Mouse (Mus musculus) hindbrain, embryonic 14.5 days (tissue): ENCODE data around the gene Jag2. TPM values are rescaled to one million over a fixed set of nuclear protein-coding genes. Genes with fewer than 3 reads are reported as not detected.

Experiments used
- ATAC-seq: fragments of 200-750 bp; cut with Nextera tagmentation; 2 replicates; pipeline ENCODE4 v1.8.0; 2017; ENCODE audit warnings: moderate number of reproducible peaks, mild to moderate bottlenecking, moderate TSS enrichment, moderate library complexity; ENCODE audit not compliant: low FRiP score
- DNase-seq: peaks from one replicate; pipeline ENCODE4 v3.0.0-alpha.2; 2015; ENCODE audit warnings: low spot score
- H3K27ac ChIP-seq: fragments of 300-500 bp; sonication (generic); 2 replicates; pipeline ENCODE4 v1.5.1; 2014; ENCODE audit warnings: mild to moderate bottlenecking, moderate library complexity
- H3K27me3 ChIP-seq: fragments of 300-500 bp; sonication (generic); 2 replicates; pipeline ENCODE4 v1.6.1; 2014; ENCODE audit warnings: mild to moderate bottlenecking, low read length, mixed read lengths; ENCODE audit not compliant: control insufficient read depth, insufficient read depth
- H3K36me3 ChIP-seq: fragments of 300-500 bp; sonication (generic); replicated peaks from 2 replicates; pipeline ENCODE4 v1.6.1; 2014; ENCODE audit not compliant: control insufficient read depth, insufficient read depth
- H3K4me1 ChIP-seq: fragments of 300-500 bp; sonication (generic); replicated peaks from 2 replicates; pipeline ENCODE4 v1.6.1; 2014; ENCODE audit warnings: antibody characterized with exemption, low read length, mixed read lengths; ENCODE audit not compliant: control insufficient read depth, insufficient read depth
- H3K4me2 ChIP-seq: fragments of 300-500 bp; sonication (generic); replicated peaks from 2 replicates; pipeline ENCODE4 v1.6.1; 2014; ENCODE audit warnings: mild to moderate bottlenecking, moderate library complexity
- H3K4me3 ChIP-seq: fragments of 300-500 bp; sonication (generic); replicated peaks from 2 replicates; pipeline ENCODE4 v1.5.1; 2014; ENCODE audit warnings: mild to moderate bottlenecking, low read length
- H3K9ac ChIP-seq: fragments of 300-500 bp; sonication (generic); 2 replicates; pipeline ENCODE4 v1.6.1; 2014
- H3K9me3 ChIP-seq: fragments of 300-500 bp; sonication (generic); 2 replicates; pipeline ENCODE4 v1.6.1; 2016; ENCODE audit warnings: low read length; ENCODE audit not compliant: control insufficient read depth
- WGBS: fragments of 180-500 bp; shearing (Covaris S2); extraction: QIAGEN DNeasy Blood & Tissue Kit; methylation state at CpG from one replicate; pipeline ENCODE4 v1.1.7; 2014; 5-methylcytosine and 5-hydroxymethylcytosine counted together
- polyA plus RNA-seq: library from polyadenylated mRNA; unstranded; fragments of >200 nt; fragmentation: Nextera tagmentation; extraction: Ambion mirVana; gene quantifications from 2 replicates; pipeline ENCODE4 v1.2.1, GENCODE M21; 2014

The Jag2 gene
- polyA plus RNA-seq, 1 experiment from 2014 or later = 16.1 TPM

DNA sequence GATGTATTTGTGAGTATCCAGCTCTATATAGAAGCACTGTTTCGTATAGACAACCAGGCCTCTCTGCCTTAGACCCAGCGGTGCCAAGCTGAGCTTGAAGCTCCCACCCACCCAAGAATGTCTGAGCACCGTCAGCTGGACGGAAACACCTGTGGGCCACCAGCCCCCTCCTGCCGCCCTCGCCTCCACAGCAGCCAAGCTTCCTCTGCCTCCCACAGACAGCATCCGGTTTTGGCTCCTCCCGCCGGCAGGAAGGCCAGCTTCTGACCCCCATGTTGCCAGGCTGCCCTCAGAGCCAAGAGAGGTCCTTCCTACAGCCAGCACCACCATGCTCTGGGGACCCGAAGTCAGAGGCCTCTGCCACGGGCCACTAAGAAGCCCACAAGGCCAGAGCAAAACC, 15.0 kb downstream of the Jag2 start:
- WGBS = 84% methylated on average over 11 of the region's 11 CpGs
- no peak for ATAC-seq

GRCm38 (mm10) chr12:112912951-112913745, 16.4 kb downstream of the Jag2 start:
- no peak for ATAC-seq
- Histone ChIP-seq H3K9ac (no peak overlapping the region), H3K4me2 (no peak overlapping the region), H3K36me3 (peaks cover 86% of the 10 kb centered on the region), H3K27me3 (no peaks in the 10 kb centered on the region), H3K27ac (no peak overlapping the region), H3K4me1 (no peaks in the 10 kb centered on the region), H3K9me3 (no peaks in the 10 kb centered on the region), H3K4me3 (no peak overlapping the region)
- DNase-seq = no peak
- WGBS = 81% methylated on average over 28 of the region's 28 CpGs

More for the DNA sequence above, 15.0 kb downstream of the Jag2 start:
- Histone ChIP-seq H3K27ac (no peak overlapping the region), H3K4me3 (no peak overlapping the region), H3K36me3 (peaks cover 72% of the 10 kb centered on the region), H3K4me2 (no peak overlapping the region), H3K9me3 (no peaks in the 10 kb centered on the region), H3K9ac (no peak overlapping the region), H3K27me3 (no peaks in the 10 kb centered on the region), H3K4me1 (no peaks in the 10 kb centered on the region)
- DNase-seq = no peak

GRCm38 (mm10) chr12:112911701-112912100, 17.9 kb downstream of the Jag2 start:
- H3K4me1 ChIP-seq = no peaks in the 10 kb centered on the region
- no peak overlapping the region for H3K9ac ChIP-seq
- WGBS = 95% methylated on average over 17 of the region's 17 CpGs
- no peaks in the 10 kb centered on the region for H3K27me3 ChIP-seq
- H3K36me3 ChIP-seq = peaks cover 84% of the 10 kb centered on the region
- no peak overlapping the region for H3K27ac ChIP-seq
- DNase-seq (no peak), ATAC-seq (no peak)
- no peak overlapping the region for H3K4me3 ChIP-seq
- no peak overlapping the region for H3K4me2 ChIP-seq
- no peaks in the 10 kb centered on the region for H3K9me3 ChIP-seq

- H3K4me2 ChIP-seq = no peak overlapping the region
- DNase-seq (no peak), ATAC-seq (no peak)
- no peaks in the 10 kb centered on the region for H3K27me3 ChIP-seq
- no peak overlapping the region for H3K4me3 ChIP-seq
- H3K9ac ChIP-seq = no peak overlapping the region
- peaks cover 75% of the 10 kb centered on the region for H3K36me3 ChIP-seq
- 95% methylated on average over 22 of the region's 22 CpGs for WGBS
- H3K9me3 ChIP-seq = no peaks in the 10 kb centered on the region
- no peaks in the 10 kb centered on the region for H3K4me1 ChIP-seq
- no peak overlapping the region for H3K27ac ChIP-seq
Measured at GRCm38 (mm10) chr12:112908991-112909390, 20.6 kb downstream of the Jag2 start.

GRCm38 (mm10) chr12:112905001-112905400, 24.6 kb downstream of the Jag2 start:
- Histone ChIP-seq H3K4me2 (no peak overlapping the region), H3K36me3 (peaks cover 36% of the 10 kb centered on the region), H3K27me3 (no peaks in the 10 kb centered on the region), H3K27ac (no peak overlapping the region), H3K9ac (no peak overlapping the region), H3K4me1 (no peaks in the 10 kb centered on the region), H3K4me3 (no peak overlapping the region), H3K9me3 (no peaks in the 10 kb centered on the region)
- DNase-seq = no peak
- 89% methylated on average over 5 of the region's 5 CpGs for WGBS
- ATAC-seq = no peak

DNA sequence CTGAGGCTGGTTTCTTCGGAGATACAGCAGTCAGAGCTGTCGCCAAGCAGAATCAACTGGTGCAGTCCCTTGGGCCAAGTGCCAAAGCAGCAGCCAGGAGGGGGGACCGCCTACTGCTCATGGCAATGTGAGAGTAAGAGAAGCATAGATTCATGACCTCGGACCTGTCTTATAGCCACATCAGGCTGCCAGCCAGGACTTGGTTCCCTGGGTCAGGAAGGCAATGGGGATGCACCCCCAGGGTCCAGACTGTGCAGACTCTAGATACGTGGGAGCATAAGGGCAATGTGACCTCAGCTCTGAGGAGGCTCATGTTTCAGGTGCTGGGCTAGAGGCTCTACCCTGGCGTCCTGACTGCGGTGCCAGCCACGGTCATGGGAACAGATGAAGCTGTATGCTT, 25.6 kb downstream of the Jag2 start:
- H3K9me3 ChIP-seq = no peaks in the 10 kb centered on the region
- H3K4me2 ChIP-seq = no peak overlapping the region
- ATAC-seq = no peak
- no peak overlapping the region for H3K9ac ChIP-seq
- H3K4me1 ChIP-seq = no peaks in the 10 kb centered on the region
- H3K36me3 ChIP-seq = peaks cover 25% of the 10 kb centered on the region
- 69% methylated on average over 8 of the region's 8 CpGs for WGBS
- no peak overlapping the region for H3K4me3 ChIP-seq
- H3K27me3 ChIP-seq = no peaks in the 10 kb centered on the region
- H3K27ac ChIP-seq = no peak overlapping the region
- no peak for DNase-seq

- Histone ChIP-seq H3K4me3 (no peak overlapping the region), H3K9ac (no peak overlapping the region), H3K4me1 (0 out of 2 replicates have a peak, but pooled peaks cover 3% of the 10 kb centered on the region), H3K27me3 (no peaks in the 10 kb centered on the region), H3K36me3 (peaks cover 9% of the 10 kb centered on the region; the same call in 1 of the 2 replicates), H3K4me2 (no peak overlapping the region), H3K9me3 (no peaks in the 10 kb centered on the region), H3K27ac (no peak overlapping the region)
- no peak for ATAC-seq
- DNase-seq = no peak
- 88% methylated on average over 9 of the region's 9 CpGs for WGBS
Measured at GRCm38 (mm10) chr12:112900641-112901040, 28.9 kb downstream of the Jag2 start.

DNA sequence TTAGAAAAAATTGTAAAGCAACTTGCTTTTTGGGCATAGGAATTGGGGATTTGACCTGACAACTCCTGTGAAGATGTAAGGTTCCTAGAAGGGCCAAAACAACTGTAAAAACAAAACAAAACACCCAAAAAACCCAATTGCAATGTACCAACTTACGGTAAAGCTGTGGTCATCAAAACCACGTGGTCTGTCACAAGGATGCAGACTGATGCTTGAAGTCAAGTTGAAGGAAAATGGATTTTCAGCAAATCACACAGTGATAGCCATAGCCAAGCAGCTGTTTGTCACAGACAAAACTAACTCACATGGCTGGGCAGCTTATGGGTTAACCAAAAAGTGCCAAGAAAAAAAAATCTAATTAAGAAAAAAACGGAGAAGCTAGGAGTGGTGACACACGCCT, 30.6 kb downstream of the Jag2 start:
- Histone ChIP-seq H3K4me1 (0 out of 2 replicates have a peak, but pooled peaks cover 3% of the 10 kb centered on the region), H3K9me3 (no peaks in the 10 kb centered on the region), H3K9ac (no peak overlapping the region), H3K4me2 (no peak overlapping the region), H3K36me3 (no peaks in the 10 kb centered on the region), H3K4me3 (no peak overlapping the region), H3K27ac (0 out of 2 replicates have a peak overlapping the region, but pooled peaks have one; percentile 21), H3K27me3 (no peaks in the 10 kb centered on the region)
- DNase-seq (no peak), ATAC-seq (no peak)
- WGBS = 56% methylated on average over 4 of the region's 4 CpGs

DNA sequence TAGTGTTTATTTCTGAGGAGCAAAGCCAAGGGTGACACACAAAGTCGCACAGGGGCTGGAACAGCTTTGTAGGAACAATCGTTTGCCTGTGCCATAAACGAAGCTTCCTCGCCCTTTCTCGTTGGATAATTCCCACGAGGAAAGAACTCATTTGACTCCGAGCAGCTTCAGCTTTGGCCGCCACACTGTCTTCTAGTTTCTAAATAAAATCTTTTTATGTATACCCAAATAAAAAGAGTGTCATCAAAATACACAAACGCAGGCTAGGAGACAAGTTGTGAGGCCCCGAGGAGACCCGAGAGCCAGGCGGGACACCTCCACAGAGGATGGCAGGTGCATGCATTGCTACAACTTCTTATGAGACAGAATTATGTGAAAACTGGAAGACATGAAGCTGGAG, 31.2 kb downstream of the Jag2 start:
- ATAC-seq (no peak), DNase-seq (no peak)
- 62% methylated on average over 12 of the region's 12 CpGs for WGBS
- H3K27ac ChIP-seq = 0 out of 2 replicates have a peak overlapping the region, but pooled peaks have one; percentile 21
- H3K9ac ChIP-seq = no peak overlapping the region
- H3K4me2 ChIP-seq = no peak overlapping the region
- no peaks in the 10 kb centered on the region for H3K36me3 ChIP-seq
- 0 out of 2 replicates have a peak, but pooled peaks cover 3% of the 10 kb centered on the region for H3K4me1 ChIP-seq
- no peaks in the 10 kb centered on the region for H3K27me3 ChIP-seq
- H3K4me3 ChIP-seq = no peak overlapping the region
- H3K9me3 ChIP-seq = no peaks in the 10 kb centered on the region
